ENCODE assay signal across 8 mouse cellular contexts in the genomic region with DNA sequence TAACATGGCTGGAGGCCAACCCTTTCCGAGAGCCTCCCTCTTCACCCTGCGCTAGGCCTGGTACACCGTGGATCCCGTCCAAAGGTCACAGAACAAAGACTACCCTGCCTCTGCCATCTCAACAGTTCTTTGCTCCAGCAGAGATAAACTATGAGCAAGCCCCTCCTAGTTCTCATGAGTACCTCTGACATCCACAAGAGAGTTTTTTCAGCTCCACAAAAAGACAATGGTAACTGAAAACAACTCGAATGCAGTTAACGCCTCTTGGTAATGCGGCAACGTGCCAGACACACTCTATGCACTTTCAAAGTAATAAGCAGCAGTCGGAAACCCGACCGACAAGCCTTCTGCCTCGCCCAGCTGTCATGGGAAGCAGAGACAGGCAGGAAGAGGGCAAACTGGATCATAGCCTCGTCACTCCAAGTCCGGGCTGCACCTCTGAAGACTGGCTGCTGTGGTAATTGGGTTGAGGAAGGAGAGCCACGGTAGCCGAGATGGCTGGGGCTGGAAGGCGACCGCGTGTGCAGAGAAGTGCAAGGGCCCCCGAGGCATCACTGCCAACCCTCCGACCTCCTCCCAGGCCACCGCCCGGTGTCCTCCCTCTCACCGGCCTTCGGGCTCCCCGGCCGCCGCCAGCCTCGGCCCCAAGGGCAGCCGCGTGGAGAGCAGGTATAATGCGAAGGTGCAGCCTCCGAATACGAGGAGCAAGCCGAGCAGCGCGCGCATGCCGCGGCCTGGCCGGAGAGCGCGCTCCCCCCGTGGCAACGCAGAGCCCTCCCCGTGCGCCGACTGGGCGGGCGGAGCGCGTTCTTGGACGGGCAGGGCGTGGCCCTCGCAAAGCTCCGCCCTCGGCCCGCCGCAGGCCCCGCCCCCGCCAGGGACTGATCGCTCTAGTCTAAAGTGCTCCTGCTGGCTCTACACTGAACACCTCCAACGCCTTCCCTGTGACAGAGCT. TPM values are rescaled to one million over a fixed set of nuclear protein-coding genes. Genes with fewer than 3 reads are reported as not detected.
A peak's percentile ranks its signal among the peaks of the same experiment; 100 is the strongest.
DNase-seq lines count a peak whose midpoint lies in the region; ATAC-seq and TF ChIP-seq lines count a peak whose summit lies in the region.

A gene (minus strand): TSS at position 792 of the 955 bp plus-strand sequence.

- H3K36me3 ChIP-seq in CH12.LX (replicated peaks in 1 of 2; ENCODE audit: control insufficient read depth in 1 of 2, insufficient read depth in 1 of 2, low read length in 1 of 2) = peaks cover 4 to 9% of the 10 kb centered on the region in 2 experiments
- H3K36me3 ChIP-seq in forebrain, embryonic 11.5 days (ENCODE audit: control insufficient read depth, insufficient read depth, low read length) = no peaks in the 10 kb centered on the region
- H3K36me3 ChIP-seq in heart, embryonic 16.5 days (ENCODE audit: control insufficient read depth, insufficient read depth) = 0 out of 2 replicates have a peak, but pooled peaks cover 3% of the 10 kb centered on the region
- H3K36me3 ChIP-seq in liver, embryonic 15.5 days (replicated peaks) = no peaks in the 10 kb centered on the region
- no peaks in the 10 kb centered on the region for H3K36me3 ChIP-seq in neural tube, embryonic 12.5 days

- H3K4me3 ChIP-seq in CH12.LX (replicated peaks in 1 of 3; ENCODE audit: low read depth in 2 of 3, low read length in 2 of 3, poor library complexity in 1 of 3) = peak within 1 kb of the TSS; percentile 67 to 80 (median 70)
- peak within 1 kb of the TSS; percentile 66 for H3K4me3 ChIP-seq in forebrain, embryonic 11.5 days (ENCODE audit: low read depth, low read length)
- peak within 1 kb of the TSS; percentile 81 for H3K4me3 ChIP-seq in heart, embryonic 16.5 days (ENCODE audit: low read length)
- peak within 1 kb of the TSS; percentile 74 for H3K4me3 ChIP-seq in liver, embryonic 15.5 days (replicated peaks)
- H3K4me3 ChIP-seq in neural tube, embryonic 12.5 days = peak within 1 kb of the TSS; percentile 70

- H3K27ac ChIP-seq in CH12.LX (ENCODE audit: insufficient read depth, low read depth) = no peak within 1 kb of the TSS
- no peak within 1 kb of the TSS for H3K27ac ChIP-seq in forebrain, embryonic 11.5 days (ENCODE audit: low read depth, low read length)
- H3K27ac ChIP-seq in heart, embryonic 16.5 days (ENCODE audit: low read length) = peak within 1 kb of the TSS; percentile 93
- peak within 1 kb of the TSS; percentile 62 for H3K27ac ChIP-seq in liver, embryonic 15.5 days (replicated peaks)
- H3K27ac ChIP-seq in neural tube, embryonic 12.5 days = no peak within 1 kb of the TSS

- in situ Hi-C loops in CH12.LX (cut with MboI; ENCODE audit: low pct_ligation_motif_present, low pct_unique_long_range_greater_than_20kb, low sequenced_read_pairs) = no loop called here

- peaks cover 7 to 19% of the 10 kb centered on the region in 2 experiments for H3K4me1 ChIP-seq in CH12.LX (ENCODE audit: control insufficient read depth in 1 of 2, insufficient read depth in 2 of 2)
- H3K4me1 ChIP-seq in forebrain, embryonic 11.5 days (replicated peaks; ENCODE audit: control insufficient read depth, insufficient read depth, low read length) = peaks cover 3% of the 10 kb centered on the region; the same call in 1 of the 2 replicates
- peaks cover 15% of the 10 kb centered on the region for H3K4me1 ChIP-seq in heart, embryonic 16.5 days (ENCODE audit: control insufficient read depth, insufficient read depth, low read length)
- peaks cover 24% of the 10 kb centered on the region for H3K4me1 ChIP-seq in liver, embryonic 15.5 days (replicated peaks)
- H3K4me1 ChIP-seq in neural tube, embryonic 12.5 days = peaks cover 10% of the 10 kb centered on the region

- peak; percentile 89 for DNase-seq in CH12.LX (ENCODE audit: extremely low read depth)
- DNase-seq in c-Kit-positive CD71-positive TER-119-negative erythroid progenitor cells, embryonic 14.5 days (ENCODE audit: low read depth) = peak; percentile 82
- peak; percentile 93 for DNase-seq in forebrain, embryonic 11.5 days (ENCODE audit: low spot score)
- peak; percentile 89 to 96 for DNase-seq in kidney, postnatal 36 days
- peak; percentile 71 for DNase-seq in telencephalon, adult 2 months (ENCODE audit: low read depth, low spot score)

- peak within 1 kb of the TSS; percentile 39 for H3K9ac ChIP-seq in CH12.LX (ENCODE audit: insufficient read depth, low read depth)
- peak within 1 kb of the TSS; percentile 74 for H3K9ac ChIP-seq in forebrain, embryonic 11.5 days (ENCODE audit: low read length)
- peak within 1 kb of the TSS; percentile 87 for H3K9ac ChIP-seq in heart, embryonic 16.5 days (ENCODE audit: low read length)
- H3K9ac ChIP-seq in liver, embryonic 15.5 days = peak within 1 kb of the TSS; percentile 68
- H3K9ac ChIP-seq in neural tube, embryonic 12.5 days = peak within 1 kb of the TSS; percentile 71

- peak; percentile 30; the same call in 1 of the 2 replicates for TF ChIP-seq EP300 in CH12.LX (IDR thresholded peaks at IDR 0.05; ENCODE audit: low read length)

- TF ChIP-seq CTCF in CH12.LX (conservative IDR thresholded peaks at IDR 0.05 in 1 of 2, IDR thresholded peaks at IDR 0.05 in 1 of 2; ENCODE audit: low read depth in 2 of 2, low read length in 2 of 2) = no peak

- H3K27me3 ChIP-seq in CH12.LX (replicated peaks) = peaks cover 2% of the 10 kb centered on the region
- H3K27me3 ChIP-seq in forebrain, embryonic 11.5 days (ENCODE audit: control insufficient read depth, insufficient read depth, low read length) = no peaks in the 10 kb centered on the region
- no peaks in the 10 kb centered on the region for H3K27me3 ChIP-seq in heart, embryonic 16.5 days (ENCODE audit: control insufficient read depth, insufficient read depth, low read length)
- no peaks in the 10 kb centered on the region for H3K27me3 ChIP-seq in liver, embryonic 15.5 days
- no peaks in the 10 kb centered on the region for H3K27me3 ChIP-seq in neural tube, embryonic 12.5 days (replicated peaks)

- H3K79me2 ChIP-seq in CH12.LX (replicated peaks; ENCODE audit: control insufficient read depth, extremely low read depth, insufficient read depth, poor library complexity, severe bottlenecking) = peaks cover 3% of the 10 kb centered on the region; the same call in 1 of the 2 replicates

- peaks cover 4% of the 10 kb centered on the region for H3K9me3 ChIP-seq in CH12.LX (replicated peaks; ENCODE audit: low read length)
- no peaks in the 10 kb centered on the region for H3K9me3 ChIP-seq in forebrain, embryonic 11.5 days (ENCODE audit: control insufficient read depth, low read length)
- no peaks in the 10 kb centered on the region for H3K9me3 ChIP-seq in heart, embryonic 16.5 days (replicated peaks; ENCODE audit: control insufficient read depth, low read length)
- no peaks in the 10 kb centered on the region for H3K9me3 ChIP-seq in liver, embryonic 15.5 days (replicated peaks)
- H3K9me3 ChIP-seq in neural tube, embryonic 12.5 days = no peaks in the 10 kb centered on the region

- dilution Hi-C loops in CH12.LX (cut with MboI; ENCODE audit: extremely low pct_ligation_motif_present, extremely low pct_unique_long_range_greater_than_20kb, low sequenced_read_pairs) = no loop called here

- ATAC-seq in forebrain, embryonic 11.5 days (replicated peaks; ENCODE audit: low FRiP score) = peak; percentile 98
- ATAC-seq in heart, embryonic 16.5 days (replicated peaks; ENCODE audit: extremely low read depth, insufficient read depth, low FRiP score) = peak; percentile 90
- ATAC-seq in liver, embryonic 15.5 days (ENCODE audit: insufficient read depth) = peak; percentile 94
- ATAC-seq in neural tube, embryonic 12.5 days (ENCODE audit: low FRiP score, low read depth) = peak; percentile 96

- no peak for TF ChIP-seq RAD21 in CH12.LX (IDR thresholded peaks at IDR 0.05; ENCODE audit: low read depth, low read length)

- 1% methylated on average over 63 of the region's 63 CpGs for WGBS in forebrain, embryonic 11.5 days
- under 1% methylated on average over 61 of the region's 63 CpGs for WGBS in heart, embryonic 16.5 days
- WGBS in liver, embryonic 15.5 days (ENCODE audit: insufficient replicate concordance) = 1% methylated on average over 63 of the region's 63 CpGs
- 1% methylated on average over 62 of the region's 63 CpGs for WGBS in neural tube, embryonic 12.5 days

- peak; percentile 96 for TF ChIP-seq POLR2A in CH12.LX (IDR thresholded peaks at IDR 0.05; ENCODE audit: low read depth, low read length)

- peak within 1 kb of the TSS; percentile 75 for H3K4me2 ChIP-seq in CH12.LX (ENCODE audit: insufficient read depth, low read depth, poor library complexity, severe bottlenecking)
- H3K4me2 ChIP-seq in forebrain, embryonic 11.5 days (ENCODE audit: low read depth, low read length, severe bottlenecking) = peak within 1 kb of the TSS; percentile 92
- H3K4me2 ChIP-seq in heart, embryonic 16.5 days (ENCODE audit: low read depth, low read length) = peak within 1 kb of the TSS; percentile 90
- H3K4me2 ChIP-seq in liver, embryonic 15.5 days = peak within 1 kb of the TSS; percentile 98
- peak within 1 kb of the TSS; percentile 88 for H3K4me2 ChIP-seq in neural tube, embryonic 12.5 days (replicated peaks)

TF ChIP-seq in CH12.LX, 34 proteins besides CTCF, POLR2A, EP300 and RAD21 (continues in another document):
- TF ChIP-seq BHLHE40 (IDR thresholded peaks at IDR 0.05; ENCODE audit: low read depth, low read length) = peak; percentile 37; the same call in 1 of the 2 replicates
- 0 out of 2 replicates have a peak, but pooled peaks have one; percentile 12 for TF ChIP-seq CHD2 (IDR thresholded peaks at IDR 0.05; ENCODE audit: low read length)
- TF ChIP-seq MAFK (IDR thresholded peaks at IDR 0.05; ENCODE audit: insufficient replicate concordance, low read length) = no peak
- peak; percentile 79 for TF ChIP-seq NRF1 (IDR thresholded peaks at IDR 0.05; ENCODE audit: low read depth, low read length)
- TF ChIP-seq UBTF (IDR thresholded peaks at IDR 0.05; ENCODE audit: low read depth, low read length) = 0 out of 2 replicates have a peak, but pooled peaks have one; percentile 46
- TF ChIP-seq MAZ (IDR thresholded peaks at IDR 0.05; ENCODE audit: low read depth, low read length) = no peak
- no peak for TF ChIP-seq JUN (IDR thresholded peaks at IDR 0.05; ENCODE audit: insufficient read depth, low read depth, low read length)
- TF ChIP-seq POLR2AphosphoS2 (IDR thresholded peaks at IDR 0.05; ENCODE audit: low read depth, low read length) = peak; percentile 66; the same call in 1 of the 2 replicates
- TF ChIP-seq JUND (conservative IDR thresholded peaks at IDR 0.05; ENCODE audit: low read depth, low read length) = no peak
- TF ChIP-seq ELF1 (IDR thresholded peaks at IDR 0.05; ENCODE audit: low read depth, low read length) = peak; percentile 44; the same call in 1 of the 2 replicates

RNA-seq across cellular contexts. Expression of the gene that starts here (rescaled TPM):
- total RNA-seq in CH12.LX (2012; rRNA removed) (43.5 and 52.4 TPM in 2 replicates), CH12.LX (2014; rRNA removed) (59.9 and 62.0 TPM in 2 replicates)
- polyA plus RNA-seq in CH12.LX (2012; ENCODE audit: insufficient read length, low read depth) = 87.1 and 93.9 TPM in 2 replicates
- polyA plus RNA-seq in forebrain, embryonic 11.5 days (2014; fragmentation: Nextera tagmentation; extraction: Ambion mirVana) = 28.5 and 31.9 TPM in 2 replicates
- polyA plus RNA-seq in heart, embryonic 16.5 days (2015; fragmentation: Nextera tagmentation; extraction: Ambion mirVana) = 44.4 and 45.1 TPM in 2 replicates
- polyA plus RNA-seq in liver, embryonic 15.5 days (2015; fragmentation: Nextera tagmentation; extraction: Ambion mirVana) = 17.1 and 17.9 TPM in 2 replicates
- polyA plus RNA-seq in neural tube, embryonic 12.5 days (2016; fragmentation: Nextera tagmentation; extraction: Ambion mirVana) = 46.8 and 50.8 TPM in 2 replicates

Comparison
In these comparisons a context has a peak if more than half of its experiments do, and no peak if none do; other contexts are left out.
1. H3K27ac ChIP-seq: peak in heart, embryonic 16.5 days (single experiment) and liver, embryonic 15.5 days (single experiment); none in CH12.LX (single experiment), forebrain, embryonic 11.5 days (single experiment) and neural tube, embryonic 12.5 days (single experiment).
2. Peak in every context shown above with its lines, with median percentiles within 50 percentile points of each other: DNase-seq, H3K4me2 ChIP-seq, H3K4me3 ChIP-seq, H3K9ac ChIP-seq and ATAC-seq.